Mouse (Mus musculus) adipocyte (in vitro differentiated cells): ENCODE data around the gene Vmn1r228.

Experiments
- DNase-seq: peaks from one replicate; pipeline ENCODE4 v3.0.0-alpha.2; 2016; ENCODE audit warnings: low spot score

Gene Vmn1r228

DNA sequence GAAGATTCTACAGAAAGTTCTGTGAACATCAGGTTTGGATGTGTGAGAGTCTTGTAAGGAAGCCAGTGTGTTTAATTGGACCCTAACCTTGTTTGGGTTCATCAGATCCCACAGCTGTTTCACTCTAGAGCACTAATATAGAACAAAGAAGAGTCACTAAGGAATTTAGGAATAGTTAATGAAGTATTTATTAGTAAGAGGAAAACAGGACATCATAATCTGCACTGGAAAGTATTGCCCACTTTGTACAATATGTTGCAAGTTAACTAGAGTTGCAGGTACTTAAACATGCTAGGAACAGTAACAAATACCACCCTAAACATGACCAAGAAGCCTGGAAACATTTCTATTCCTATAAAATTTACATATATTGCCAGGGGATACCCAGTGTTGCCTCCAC lies at the start of gene Vmn1r228:
Vmn1r228 (minus strand) TSS at position 101 of the 400 bp plus-strand sequence.
- no peak for DNase-seq

DNA sequence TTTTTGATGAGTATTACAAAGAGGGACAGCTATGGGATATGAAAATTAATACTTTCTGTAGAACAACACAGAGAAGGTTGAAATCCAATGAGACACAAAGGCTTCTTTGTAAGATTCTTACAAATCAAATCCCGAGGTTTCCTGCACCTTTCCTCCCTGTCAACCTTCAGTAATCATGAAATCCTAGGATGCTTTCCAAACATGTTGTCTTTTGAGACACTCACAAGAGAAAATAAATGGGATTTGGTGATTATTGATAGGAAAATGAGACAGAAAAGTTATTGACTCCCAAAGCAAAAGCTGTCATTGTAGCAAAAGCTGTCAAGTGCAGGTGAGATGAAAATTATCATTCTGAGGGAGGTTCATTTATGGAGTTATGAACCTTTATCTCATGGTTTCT lies 25.3 kb upstream of the Vmn1r228 start, which contains the start of gene Vmn1r229:
Vmn1r229 (plus strand) TSS at position 301 of the 400 bp plus-strand sequence.
- DNase-seq, result no peak

DNA sequence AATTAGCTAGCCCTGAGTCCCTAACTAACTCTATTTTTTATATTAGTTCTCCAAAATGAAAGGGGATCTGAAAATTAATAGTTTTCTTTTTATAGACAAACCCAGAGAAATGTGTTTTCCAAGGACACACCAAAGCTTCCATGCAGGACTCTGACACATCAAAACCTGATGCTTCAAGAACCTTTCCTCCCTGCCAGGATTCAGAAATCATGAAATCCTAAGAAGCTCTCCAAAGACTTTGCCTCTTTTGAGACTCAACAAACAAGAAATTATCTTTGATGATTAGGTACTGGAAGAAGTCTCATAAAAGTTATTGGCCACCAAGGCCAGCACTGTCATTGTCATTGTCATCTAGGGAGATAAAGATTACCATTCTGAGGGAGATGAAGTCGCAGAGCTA lies 56.4 kb downstream of the Vmn1r228 start, which contains the start of gene Vmn1r227:
Vmn1r227 (plus strand) TSS at position 301 of the 400 bp plus-strand sequence.
- no peak for DNase-seq
